Mouse (Mus musculus) brain, embryonic 18.5 days (tissue): ENCODE results near the gene Clrn1.

Source experiments
- DNase-seq: peaks from one replicate; pipeline ENCODE4 v3.0.0-alpha.2; 2012; ENCODE audit warnings: low read depth, low spot score

Gene Clrn1

GRCm38 (mm10) chr3:58831586-58831985 is 53.6 kb downstream of the Clrn1 start:
- DNase-seq, result no peak

- DNase-seq, result no peak
Observed at GRCm38 (mm10) chr3:58829926-58830325, 55.2 kb downstream of the Clrn1 start.

DNA sequence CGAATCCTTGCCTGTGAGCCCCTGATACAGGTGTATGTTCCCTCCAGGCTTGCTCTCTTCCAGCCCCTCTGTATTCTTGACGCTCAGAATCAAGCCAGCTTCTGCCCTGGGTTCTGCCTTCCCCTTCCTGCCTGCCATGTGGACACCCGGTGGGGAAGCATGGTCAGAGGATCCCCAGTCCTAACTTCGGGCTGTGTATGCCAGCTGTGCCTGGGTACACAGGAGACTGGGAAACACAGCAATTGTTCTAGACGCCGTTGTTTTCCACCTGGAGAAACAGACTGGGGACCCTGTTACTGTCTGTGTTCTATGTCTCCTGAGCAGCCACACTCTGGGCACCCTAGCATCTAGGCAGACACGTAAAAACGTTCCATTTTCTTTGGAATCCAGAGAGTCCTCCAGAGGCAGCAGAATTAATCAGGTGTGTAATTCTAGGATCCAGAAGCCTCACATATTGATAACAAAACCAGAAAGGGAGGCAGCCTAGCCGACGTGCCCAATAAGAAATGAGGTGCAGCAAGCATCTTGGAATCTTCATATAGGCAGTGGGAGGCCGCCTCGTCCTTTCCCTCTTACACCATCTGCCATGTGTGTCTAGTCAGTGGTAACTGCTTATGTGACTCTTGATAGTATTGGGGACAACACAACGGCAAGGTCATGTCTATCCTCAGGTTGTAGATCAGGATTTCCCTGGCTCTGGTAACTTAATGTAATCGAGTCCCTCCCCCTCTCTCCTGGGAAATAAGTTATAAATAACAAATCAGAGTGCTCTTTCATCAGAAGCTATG is 56.6 kb downstream of the Clrn1 start:
- DNase-seq, result no peak

- no peak for DNase-seq
Observed at GRCm38 (mm10) chr3:58826266-58826665, 58.9 kb downstream of the Clrn1 start.

- DNase-seq, result no peak
Observed at GRCm38 (mm10) chr3:58822211-58822610, 62.9 kb downstream of the Clrn1 start, which contains the start of gene Mindy4b-ps. Gene Mindy4b-ps, minus strand, starts transcription at chr3:58822311.

DNA sequence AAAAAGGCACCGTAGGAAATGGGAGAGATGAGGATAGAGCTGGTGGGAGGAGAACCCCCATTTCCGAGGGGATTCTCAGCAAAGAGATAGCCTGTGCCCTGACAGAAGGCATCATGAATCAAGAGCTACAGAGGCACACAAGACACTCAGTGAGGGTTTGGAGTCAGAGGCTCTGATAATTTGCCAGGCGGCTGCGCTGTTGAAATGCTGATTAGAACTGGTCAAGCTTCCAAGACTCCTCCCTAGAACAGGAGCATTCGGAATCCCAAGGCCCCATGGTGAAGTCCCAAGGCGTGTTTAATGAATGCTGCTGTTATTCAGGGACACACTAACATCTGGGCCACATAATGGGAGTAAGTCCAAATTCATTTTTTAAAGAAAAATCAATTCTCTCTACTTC is 67.8 kb downstream of the Clrn1 start:
- no peak for DNase-seq

GRCm38 (mm10) chr3:58814191-58814590 is 70.9 kb downstream of the Clrn1 start:
- no peak for DNase-seq

GRCm38 (mm10) chr3:58810353-58810752 is 74.8 kb downstream of the Clrn1 start:
- DNase-seq, result no peak

DNA sequence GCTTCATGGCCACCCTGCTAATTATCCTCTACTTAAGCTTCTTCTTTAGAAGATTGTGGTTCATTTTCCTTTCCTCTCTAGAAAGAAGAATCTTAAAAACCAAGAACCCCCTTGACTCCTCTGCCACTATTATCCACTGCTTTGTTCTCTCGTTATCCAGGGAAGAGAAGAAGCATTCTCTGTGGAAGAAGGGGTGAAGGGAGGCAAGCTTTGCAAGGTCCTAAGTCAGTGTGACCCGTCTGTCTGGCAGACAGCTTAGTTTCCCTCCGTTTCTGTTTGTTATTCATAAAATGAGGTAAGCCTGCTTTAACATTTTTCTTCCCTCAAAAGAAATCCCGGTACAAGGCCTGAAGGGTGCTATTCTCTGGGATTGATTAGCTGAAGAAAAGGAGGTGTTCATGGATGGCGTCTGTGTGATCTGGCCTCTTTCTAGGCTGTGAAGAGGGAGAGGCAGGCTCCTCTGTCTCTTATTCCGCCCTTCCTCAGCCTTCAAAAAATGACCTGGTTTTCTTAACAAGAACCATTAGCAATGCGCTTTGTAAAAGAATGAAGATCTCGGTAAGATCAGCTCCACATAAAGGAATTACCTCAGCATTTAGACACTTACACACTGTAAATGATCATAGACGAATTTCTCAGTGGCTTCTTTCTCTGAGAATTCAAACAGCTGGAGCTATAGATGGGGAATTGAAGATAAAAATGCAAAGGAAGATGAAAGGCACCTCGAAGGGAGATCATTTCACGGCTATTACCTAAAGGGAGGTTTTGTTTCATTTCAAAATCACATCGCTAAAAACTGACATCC is 75.8 kb downstream of the Clrn1 start:
- no peak for DNase-seq

- DNase-seq, result no peak
Observed at GRCm38 (mm10) chr3:58808636-58809035, 76.5 kb downstream of the Clrn1 start.

DNA sequence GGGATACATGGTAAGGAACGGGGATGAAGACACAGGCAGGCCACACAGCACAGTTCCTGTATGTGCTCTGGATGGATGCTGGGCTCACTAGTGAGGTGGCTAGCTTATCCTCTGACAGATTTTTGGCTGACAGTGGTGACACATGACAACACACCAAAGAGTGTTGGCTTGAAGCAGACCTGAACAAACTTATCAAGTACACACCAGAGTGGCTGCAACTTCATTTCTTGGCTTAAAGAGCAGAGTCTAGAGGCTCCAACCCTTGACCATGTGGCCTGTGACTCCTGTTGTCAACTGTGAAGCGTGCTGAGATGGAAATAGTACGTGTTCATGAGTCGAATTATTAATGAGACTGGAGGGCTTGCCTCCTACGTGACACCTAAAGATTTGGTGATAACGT is 80.4 kb downstream of the Clrn1 start:
- no peak for DNase-seq

GRCm38 (mm10) chr3:58798676-58799075 is 86.5 kb downstream of the Clrn1 start:
- no peak for DNase-seq

- DNase-seq, result no peak
Observed at GRCm38 (mm10) chr3:58798245-58798644, 86.9 kb downstream of the Clrn1 start.
